Mouse (Mus musculus) heart, postnatal 10 days (tissue): Measurements from ENCODE around the gene Zfp36l2. TPM values are rescaled to one million over a fixed set of nuclear protein-coding genes. Genes with fewer than 3 reads are reported as not detected.
A peak's percentile ranks its signal among the peaks of the same experiment; 100 is the strongest.
"Not testable (repeated sequence)": the region's sequence is repeated elsewhere in the genome, so short reads cannot be mapped to it uniquely, and the experiment has no call there.

Experiments
- DNase-seq, 2 experiments: peaks; one replicate each; pipeline ENCODE4 v3.0.0; 2021
- intact Hi-C: fragments of 180-260 bp; cut with DNase I; formaldehyde crosslinking; loops from one replicate; pipeline ENCODE4 v1.15.1; 2025
- total RNA-seq, 2 experiments: library from RNA; stranded (reverse); gene quantifications; 2 replicates each; pipeline ENCODE4 v1.2.3; 2021

The Zfp36l2 gene
- total RNA-seq = 10 to 100 TPM; 36.9 to 42.5 TPM

GRCm38 (mm10) chr17:84187727-84188373, at the start of gene Zfp36l2:
Zfp36l2 (minus strand) TSS chr17:84187947.
- peak; percentile 95 to 97 for DNase-seq
- intact Hi-C loops = loop anchor here (1.0 kb wide), 1 partner anchor 215 kb away; no protein-coding TSS in a partner anchor

GRCm38 (mm10) chr17:84236781-84237557, 49.2 kb upstream of the Zfp36l2 start:
- DNase-seq = peak; percentile 50 to 52
- intact Hi-C loops = no loop called here

GRCm38 (mm10) chr17:84235399-84235928, 47.7 kb upstream of the Zfp36l2 start:
- no peak for DNase-seq

GRCm38 (mm10) chr17:84234785-84235184, 47.0 kb upstream of the Zfp36l2 start:
- DNase-seq, intact Hi-C loops: not testable (repeated sequence)

More at GRCm38 (mm10) chr17:84235399-84235928, 47.7 kb upstream of the Zfp36l2 start:
- intact Hi-C loops = no loop called here

- DNase-seq = no peak
- intact Hi-C loops = no loop called here
Measured at GRCm38 (mm10) chr17:84233758-84234157, 46.0 kb upstream of the Zfp36l2 start.

DNA sequence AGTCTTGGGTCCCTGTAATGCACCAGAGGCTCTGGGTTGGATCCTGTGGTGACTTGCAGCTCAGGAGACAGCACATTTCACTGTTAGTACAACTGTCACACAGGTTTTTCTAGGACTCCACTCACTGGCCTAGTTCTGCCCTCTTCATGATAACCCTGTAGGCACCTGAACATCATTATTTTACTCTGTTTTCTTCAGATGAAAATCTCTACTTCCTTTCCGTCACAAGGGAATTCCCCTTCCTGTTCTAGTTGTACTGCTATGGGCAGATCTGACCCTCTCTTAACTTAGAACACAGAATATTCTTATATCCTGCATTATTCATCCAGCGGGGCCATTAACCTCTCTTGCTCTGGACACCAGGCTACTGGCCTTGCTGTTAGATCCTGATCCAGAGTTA, 43.6 kb upstream of the Zfp36l2 start:
- no peak for DNase-seq
- intact Hi-C loops = no loop called here

DNA sequence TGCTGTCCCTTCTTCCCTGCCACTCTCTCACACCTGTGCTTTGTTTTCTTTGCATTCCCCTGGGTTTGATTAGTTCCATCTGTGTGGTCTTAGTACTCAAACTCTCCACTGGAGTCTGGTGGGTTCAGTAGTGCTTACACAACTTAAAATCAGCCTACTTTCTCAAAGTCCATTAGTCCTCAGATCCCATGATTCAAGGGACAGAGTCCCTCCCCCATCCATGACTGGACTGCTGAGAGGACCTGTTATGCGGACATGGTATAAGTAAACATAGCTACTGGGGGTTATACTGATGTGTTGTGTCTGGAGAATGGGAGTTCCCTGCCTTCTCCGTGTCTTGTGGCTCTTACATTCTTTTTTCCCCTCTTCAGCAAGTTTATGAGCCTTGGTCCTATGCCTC, 40.5 kb upstream of the Zfp36l2 start:
- intact Hi-C loops = no loop called here

DNA sequence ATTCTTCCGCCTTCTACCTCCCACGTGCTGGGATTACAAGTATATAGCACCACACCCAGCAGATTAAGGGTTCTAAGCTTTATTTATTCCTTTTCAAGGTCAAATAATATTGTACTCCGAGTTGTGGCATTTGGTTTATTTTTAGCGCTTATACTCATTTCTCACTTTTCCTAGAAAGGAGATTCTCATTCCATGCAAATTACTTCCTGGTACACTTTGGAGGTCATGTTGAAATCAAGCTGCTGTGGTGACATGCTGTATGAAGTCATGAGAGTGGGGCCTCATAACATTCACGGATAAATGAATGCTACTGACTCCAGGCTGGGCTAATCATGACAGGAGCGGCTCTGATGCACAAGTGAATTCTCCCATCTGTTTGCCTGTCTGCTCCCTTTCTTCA, 38.9 kb upstream of the Zfp36l2 start:
- intact Hi-C loops = no loop called here
- DNase-seq = no peak

More for the DNA sequence above, 40.5 kb upstream of the Zfp36l2 start:
- DNase-seq = no peak

GRCm38 (mm10) chr17:84226231-84226630, 38.5 kb upstream of the Zfp36l2 start:
- DNase-seq = no peak
- intact Hi-C loops = no loop called here

- intact Hi-C loops = no loop called here
- DNase-seq = no peak
Measured at GRCm38 (mm10) chr17:84224217-84224887, 36.6 kb upstream of the Zfp36l2 start.

DNA sequence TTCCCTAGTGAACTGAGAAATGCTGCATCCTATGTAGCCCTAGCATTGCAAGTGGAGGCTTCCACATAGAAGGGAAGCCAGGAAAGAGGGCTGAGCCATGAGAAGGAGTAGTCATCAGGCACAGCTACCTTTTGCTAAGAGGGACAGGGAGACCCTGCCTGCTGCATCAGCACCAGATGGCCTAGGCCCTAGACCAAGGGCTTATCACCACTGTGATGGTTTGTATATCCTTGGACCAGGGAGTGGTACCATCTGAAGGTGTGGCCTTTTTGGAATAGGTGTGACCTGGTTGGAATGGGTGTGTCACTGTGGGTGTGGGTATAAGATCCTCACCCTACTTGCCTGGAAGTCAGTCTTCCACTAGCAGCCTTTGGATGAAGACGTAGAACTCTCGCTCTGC, 31.1 kb upstream of the Zfp36l2 start:
- intact Hi-C loops, DNase-seq: not testable (repeated sequence)

DNA sequence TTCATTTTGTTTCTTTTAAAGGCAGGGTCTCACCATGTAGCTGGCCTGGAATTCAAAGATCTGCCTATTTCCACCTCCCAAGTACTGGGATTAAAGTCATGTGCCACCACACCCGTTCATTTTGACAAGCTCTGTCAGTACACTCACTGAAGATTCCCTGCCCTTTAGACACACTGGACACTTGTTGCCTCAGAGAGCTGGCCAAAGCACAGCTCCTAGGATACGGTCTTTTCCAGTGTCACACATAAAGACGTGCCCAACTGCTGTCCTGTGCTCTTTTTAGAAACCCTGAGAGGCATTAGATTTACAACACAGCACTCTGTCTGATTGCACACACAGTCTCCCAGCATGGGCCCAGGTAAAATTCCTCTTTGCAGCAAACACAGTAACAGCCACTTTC, 29.9 kb upstream of the Zfp36l2 start:
- intact Hi-C loops = no loop called here
- no peak for DNase-seq

GRCm38 (mm10) chr17:84215264-84215960, 27.7 kb upstream of the Zfp36l2 start:
- no peak for DNase-seq
- intact Hi-C loops = no loop called here

DNA sequence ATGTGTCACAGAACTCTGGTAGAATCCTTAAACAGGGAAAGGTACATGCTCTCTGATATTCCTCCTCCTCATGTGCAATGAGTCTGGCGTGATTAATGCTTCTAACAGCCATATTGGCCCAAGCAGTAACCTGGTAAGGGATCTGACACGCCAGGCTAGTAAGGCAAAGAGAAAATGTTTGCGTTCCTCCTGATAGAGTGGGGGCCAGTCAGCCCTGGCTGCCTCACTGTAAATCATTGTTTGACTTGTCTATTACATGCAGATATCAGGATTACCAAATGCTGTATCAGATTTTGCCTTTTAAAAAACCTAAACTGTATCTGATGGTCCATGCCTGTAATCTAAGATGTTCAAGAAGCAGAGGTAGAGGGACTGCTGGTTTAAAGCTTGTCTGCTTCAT, 25.7 kb upstream of the Zfp36l2 start:
- DNase-seq = no peak
- intact Hi-C loops = no loop called here

DNA sequence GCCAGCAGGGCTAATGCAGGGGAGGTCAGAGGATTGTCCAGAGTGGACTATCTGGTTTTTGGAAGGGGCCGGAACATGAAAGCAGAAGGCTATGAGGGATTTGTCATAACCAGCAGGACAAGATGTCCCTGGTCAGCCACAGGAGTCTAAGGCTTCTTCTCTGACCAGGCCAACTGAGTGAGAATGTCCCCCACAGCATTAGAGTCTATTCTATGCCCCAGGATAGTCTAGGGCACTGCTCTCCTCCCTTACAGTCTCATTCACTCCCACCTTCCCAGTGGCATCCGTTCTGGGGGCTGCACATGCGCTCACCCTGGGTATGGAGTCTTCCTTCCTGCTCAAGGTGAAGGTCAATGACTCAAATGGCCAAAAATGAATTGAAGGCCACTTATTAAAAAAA, 19.9 kb upstream of the Zfp36l2 start:
- intact Hi-C loops = no loop called here
- no peak for DNase-seq

- no peak for DNase-seq
- intact Hi-C loops = no loop called here
Measured at GRCm38 (mm10) chr17:84206239-84206638, 18.5 kb upstream of the Zfp36l2 start.

DNA sequence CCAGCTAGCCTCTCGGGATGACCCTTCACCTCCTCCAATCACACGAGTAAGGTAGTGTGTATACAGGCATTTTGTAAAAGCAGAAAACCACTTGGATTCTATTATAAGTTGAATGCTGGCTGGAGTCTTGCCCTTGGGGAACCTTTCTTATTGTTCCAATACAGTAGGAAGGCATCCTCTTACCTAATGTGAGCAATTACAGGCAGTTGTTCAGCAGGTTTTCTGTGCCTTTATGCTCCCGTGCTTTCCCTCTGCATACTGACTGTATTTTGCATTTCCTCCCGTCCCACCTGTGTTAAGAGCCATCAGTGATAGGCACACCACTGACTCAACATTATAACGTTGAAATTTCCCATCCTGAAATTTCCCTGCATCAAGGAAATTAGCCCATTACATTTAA, 17.2 kb upstream of the Zfp36l2 start:
- intact Hi-C loops = no loop called here
- DNase-seq = no peak

- DNase-seq = peak in 1 of 2 experiments; percentile 35
- intact Hi-C loops = no loop called here
Measured at GRCm38 (mm10) chr17:84203340-84203739, 15.6 kb upstream of the Zfp36l2 start.

DNA sequence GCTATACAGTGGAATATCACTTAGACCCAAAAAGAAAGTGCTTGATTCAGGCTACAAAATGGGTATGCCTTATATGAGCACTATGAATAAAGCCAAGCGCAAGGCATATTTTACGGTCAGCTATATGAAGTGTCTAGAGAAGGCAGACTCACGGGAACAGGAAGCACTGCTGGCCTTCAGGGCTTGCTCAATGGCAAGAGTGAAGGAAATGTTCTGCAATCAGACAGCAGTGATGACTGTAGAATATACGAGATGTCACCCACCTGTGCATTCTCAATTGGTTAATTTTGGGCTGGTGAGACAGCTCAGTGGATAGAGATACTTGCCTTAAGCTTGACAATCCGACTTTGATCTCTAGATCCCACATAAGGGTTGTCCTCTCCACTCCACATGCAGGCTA, 13.4 kb upstream of the Zfp36l2 start:
- intact Hi-C loops = no loop called here

GRCm38 (mm10) chr17:84197912-84198344, 10.2 kb upstream of the Zfp36l2 start:
- no peak for DNase-seq
- intact Hi-C loops = no loop called here

More for the DNA sequence above, 13.4 kb upstream of the Zfp36l2 start:
- DNase-seq = no peak

GRCm38 (mm10) chr17:84196329-84196728, 8.6 kb upstream of the Zfp36l2 start:
- no peak for DNase-seq
- intact Hi-C loops = no loop called here
